Mouse (Mus musculus): ENCODE measurements around the gene Cntn5.

- TF ChIP-seq TBP (conservative IDR thresholded peaks at IDR 0.05; ENCODE audit: low read depth, low read length) (no peak), CTCF (conservative IDR thresholded peaks at IDR 0.05 in 1 of 2, IDR thresholded peaks at IDR 0.05 in 1 of 2; ENCODE audit: low read depth in 2 of 2, low read length in 2 of 2) (no peak), EP300 (IDR thresholded peaks at IDR 0.05; ENCODE audit: low read length) (no peak), USF1 (IDR thresholded peaks at IDR 0.05; ENCODE audit: low read depth, low read length) (no peak), E2F4 (IDR thresholded peaks at IDR 0.05; ENCODE audit: insufficient replicate concordance, low read depth, low read length) (no peak), BHLHE40 (IDR thresholded peaks at IDR 0.05; ENCODE audit: low read depth, low read length) (no peak), CHD2 (IDR thresholded peaks at IDR 0.05; ENCODE audit: low read length) (no peak), POLR2A (IDR thresholded peaks at IDR 0.05; ENCODE audit: low read depth, low read length) (no peak), ETS1 (conservative IDR thresholded peaks at IDR 0.05; ENCODE audit: low read depth, low read length) (no peak)
Observed at GRCm38 (mm10) chr9:10043001-10043400, 861.6 kb downstream of the Cntn5 start.

Measured in CH12.LX (cell line).